Mouse (Mus musculus): ENCODE data around the gene Tesc. TPM values are rescaled to one million over a fixed set of nuclear protein-coding genes. Genes with fewer than 3 reads are reported as not detected.

The Tesc gene
- polyA plus RNA-seq, 1 experiment, result 0.88 TPM

- TF ChIP-seq CTCF (IDR thresholded peaks at IDR 0.05; ENCODE audit: borderline replicate concordance, insufficient read depth, low read length) (no peak), POLR2A (IDR thresholded peaks at IDR 0.05; ENCODE audit: low read depth, low read length) (no peak)
- Histone ChIP-seq H3K4me3 (ENCODE audit: insufficient read depth, low read length) (no peak overlapping the region), H3K27ac (ENCODE audit: insufficient read depth, low read length) (no peak overlapping the region), H3K4me1 (ENCODE audit: control insufficient read depth, insufficient read depth, low read length) (peaks cover 28% of the 10 kb centered on the region)
These were observed 51.8 kb downstream of the Tesc start for GRCm38 (mm10) chr5:118079354-118079753.

GRCm38 (mm10) chr5:118079839-118080250, 52.3 kb downstream of the Tesc start:
- Histone ChIP-seq H3K4me3 (ENCODE audit: insufficient read depth, low read length) (no peak overlapping the region), H3K27ac (ENCODE audit: insufficient read depth, low read length) (no peak overlapping the region), H3K4me1 (ENCODE audit: control insufficient read depth, insufficient read depth, low read length) (peaks cover 31% of the 10 kb centered on the region)
- TF ChIP-seq POLR2A (IDR thresholded peaks at IDR 0.05; ENCODE audit: low read depth, low read length), result no peak
- TF ChIP-seq CTCF (IDR thresholded peaks at IDR 0.05; ENCODE audit: borderline replicate concordance, insufficient read depth, low read length), result no peak

- Histone ChIP-seq H3K4me1 (ENCODE audit: control insufficient read depth, insufficient read depth, low read length) (peaks cover 32% of the 10 kb centered on the region), H3K4me3 (ENCODE audit: insufficient read depth, low read length) (no peak overlapping the region), H3K27ac (ENCODE audit: insufficient read depth, low read length) (no peak overlapping the region)
- TF ChIP-seq POLR2A (IDR thresholded peaks at IDR 0.05; ENCODE audit: low read depth, low read length), result no peak
- no peak for TF ChIP-seq CTCF (IDR thresholded peaks at IDR 0.05; ENCODE audit: borderline replicate concordance, insufficient read depth, low read length)
These were observed 53.9 kb downstream of the Tesc start for GRCm38 (mm10) chr5:118081374-118081949.

- TF ChIP-seq CTCF (IDR thresholded peaks at IDR 0.05; ENCODE audit: borderline replicate concordance, insufficient read depth, low read length), result no peak
- no peak for TF ChIP-seq POLR2A (IDR thresholded peaks at IDR 0.05; ENCODE audit: low read depth, low read length)
- Histone ChIP-seq H3K4me1 (ENCODE audit: control insufficient read depth, insufficient read depth, low read length) (peaks cover 32% of the 10 kb centered on the region), H3K4me3 (ENCODE audit: insufficient read depth, low read length) (no peak overlapping the region), H3K27ac (ENCODE audit: insufficient read depth, low read length) (no peak overlapping the region)
These were observed 54.5 kb downstream of the Tesc start for GRCm38 (mm10) chr5:118081996-118082395.

GRCm38 (mm10) chr5:118083060-118083638, 55.6 kb downstream of the Tesc start:
- TF ChIP-seq POLR2A (IDR thresholded peaks at IDR 0.05; ENCODE audit: low read depth, low read length) (no peak), CTCF (IDR thresholded peaks at IDR 0.05; ENCODE audit: borderline replicate concordance, insufficient read depth, low read length) (no peak)
- Histone ChIP-seq H3K4me1 (ENCODE audit: control insufficient read depth, insufficient read depth, low read length) (peaks cover 32% of the 10 kb centered on the region), H3K4me3 (ENCODE audit: insufficient read depth, low read length) (no peak overlapping the region), H3K27ac (ENCODE audit: insufficient read depth, low read length) (no peak overlapping the region)

GRCm38 (mm10) chr5:118084171-118084727, 56.7 kb downstream of the Tesc start:
- Histone ChIP-seq H3K4me3 (ENCODE audit: insufficient read depth, low read length) (no peak overlapping the region), H3K4me1 (ENCODE audit: control insufficient read depth, insufficient read depth, low read length) (peaks cover 26% of the 10 kb centered on the region), H3K27ac (ENCODE audit: insufficient read depth, low read length) (no peak overlapping the region)
- no peak for TF ChIP-seq POLR2A (IDR thresholded peaks at IDR 0.05; ENCODE audit: low read depth, low read length)

- H3K4me1 ChIP-seq (ENCODE audit: control insufficient read depth, insufficient read depth, low read length), result peaks cover 22% of the 10 kb centered on the region
- no peak overlapping the region for H3K4me3 ChIP-seq (ENCODE audit: insufficient read depth, low read length)
- H3K27ac ChIP-seq (ENCODE audit: insufficient read depth, low read length), result no peak overlapping the region
- TF ChIP-seq CTCF (IDR thresholded peaks at IDR 0.05; ENCODE audit: borderline replicate concordance, insufficient read depth, low read length), result no peak
- TF ChIP-seq POLR2A (IDR thresholded peaks at IDR 0.05; ENCODE audit: low read depth, low read length), result no peak
These were observed 57.8 kb downstream of the Tesc start for GRCm38 (mm10) chr5:118085313-118085712.

- no peak overlapping the region for H3K27ac ChIP-seq (ENCODE audit: insufficient read depth, low read length)
- no peak overlapping the region for H3K4me3 ChIP-seq (ENCODE audit: insufficient read depth, low read length)
- peaks cover 12% of the 10 kb centered on the region; the same call in 1 of the 2 replicates for H3K4me1 ChIP-seq (ENCODE audit: control insufficient read depth, insufficient read depth, low read length)
- TF ChIP-seq POLR2A (IDR thresholded peaks at IDR 0.05; ENCODE audit: low read depth, low read length) (no peak), CTCF (IDR thresholded peaks at IDR 0.05; ENCODE audit: borderline replicate concordance, insufficient read depth, low read length) (no peak)
These were observed 59.4 kb downstream of the Tesc start for GRCm38 (mm10) chr5:118086956-118087355.

GRCm38 (mm10) chr5:118089102-118089501, 61.6 kb downstream of the Tesc start:
- TF ChIP-seq POLR2A (IDR thresholded peaks at IDR 0.05; ENCODE audit: low read depth, low read length) (no peak), CTCF (IDR thresholded peaks at IDR 0.05; ENCODE audit: borderline replicate concordance, insufficient read depth, low read length) (no peak)
- peaks cover 7% of the 10 kb centered on the region; the same call in 1 of the 2 replicates for H3K4me1 ChIP-seq (ENCODE audit: control insufficient read depth, insufficient read depth, low read length)
- no peak overlapping the region for H3K27ac ChIP-seq (ENCODE audit: insufficient read depth, low read length)
- no peak overlapping the region for H3K4me3 ChIP-seq (ENCODE audit: insufficient read depth, low read length)

- H3K27ac ChIP-seq (ENCODE audit: insufficient read depth, low read length), result no peak overlapping the region
- no peaks in the 10 kb centered on the region; the same call in 1 of the 2 replicates for H3K4me1 ChIP-seq (ENCODE audit: control insufficient read depth, insufficient read depth, low read length)
- no peak for TF ChIP-seq POLR2A (IDR thresholded peaks at IDR 0.05; ENCODE audit: low read depth, low read length)
- TF ChIP-seq CTCF (IDR thresholded peaks at IDR 0.05; ENCODE audit: borderline replicate concordance, insufficient read depth, low read length), result no peak
- H3K4me3 ChIP-seq (ENCODE audit: insufficient read depth, low read length), result no peak overlapping the region
These were observed 62.6 kb downstream of the Tesc start for GRCm38 (mm10) chr5:118090101-118090500.
